Mouse (Mus musculus) neural tube, embryonic 12.5 days (tissue): ENCODE measurements around the gene Olfr12. TPM values are rescaled to one million over a fixed set of nuclear protein-coding genes. Genes with fewer than 3 reads are reported as not detected.

Experiments
- ATAC-seq: fragments of 200-750 bp; cut with Nextera tagmentation; 2 replicates; pipeline ENCODE4 v1.8.0; 2017; ENCODE audit warnings: low read depth, mild to moderate bottlenecking, moderate TSS enrichment, moderate library complexity; ENCODE audit not compliant: low FRiP score
- H3K27ac ChIP-seq: fragments of 300-500 bp; sonication (generic); 2 replicates; pipeline ENCODE4 v1.5.1; 2016
- H3K27me3 ChIP-seq: fragments of 300-500 bp; sonication (generic); replicated peaks from 2 replicates; pipeline ENCODE4 v1.6.1; 2016; ENCODE audit warnings: mild to moderate bottlenecking
- H3K36me3 ChIP-seq: fragments of 300-500 bp; sonication (generic); 2 replicates; pipeline ENCODE4 v1.6.1; 2016; ENCODE audit warnings: mild to moderate bottlenecking
- H3K4me1 ChIP-seq: fragments of 300-500 bp; sonication (generic); 2 replicates; pipeline ENCODE4 v1.6.1; 2016
- H3K4me2 ChIP-seq: fragments of 300-500 bp; sonication (generic); replicated peaks from 2 replicates; pipeline ENCODE4 v1.6.1; 2016; ENCODE audit warnings: mild to moderate bottlenecking
- H3K4me3 ChIP-seq: fragments of 300-500 bp; sonication (generic); 2 replicates; pipeline ENCODE4 v1.5.1; 2016
- H3K9ac ChIP-seq: fragments of 300-500 bp; sonication (generic); 2 replicates; pipeline ENCODE4 v1.6.1; 2016; ENCODE audit warnings: mild to moderate bottlenecking
- H3K9me3 ChIP-seq: fragments of 300-500 bp; sonication (generic); 2 replicates; pipeline ENCODE4 v1.6.1; 2016; ENCODE audit warnings: mild to moderate bottlenecking
- WGBS: fragments of 180-500 bp; shearing (Covaris S2); methylation state at CpG from one replicate; pipeline ENCODE4 v1.1.7; 2016; 5-methylcytosine and 5-hydroxymethylcytosine counted together
- polyA plus RNA-seq: library from polyadenylated mRNA; unstranded; fragments of >200 nt; fragmentation: Nextera tagmentation; extraction: Ambion mirVana; gene quantifications from 2 replicates; pipeline ENCODE4 v1.2.1, GENCODE M21; 2016

Olfr12 gene
- not detected in 2 replicates for polyA plus RNA-seq

- ATAC-seq: no peak
- Histone ChIP-seq H3K4me3 (no peak within 1 kb of the TSS), H3K27ac (no peak within 1 kb of the TSS), H3K4me1 (no peaks in the 10 kb centered on the region), H3K4me2 (no peak within 1 kb of the TSS), H3K36me3 (no peaks in the 10 kb centered on the region), H3K9ac (no peak within 1 kb of the TSS), H3K27me3 (0 out of 2 replicates have a peak, but pooled peaks cover 2% of the 10 kb centered on the region), H3K9me3 (no peaks in the 10 kb centered on the region)
- WGBS: 54% methylated on average over 2 of the region's 2 CpGs
Observed at GRCm38 (mm10) chr1:92617488-92617887, at the start of gene Olfr12. Gene Olfr12 (plus strand): TSS chr1:92617788.

DNA sequence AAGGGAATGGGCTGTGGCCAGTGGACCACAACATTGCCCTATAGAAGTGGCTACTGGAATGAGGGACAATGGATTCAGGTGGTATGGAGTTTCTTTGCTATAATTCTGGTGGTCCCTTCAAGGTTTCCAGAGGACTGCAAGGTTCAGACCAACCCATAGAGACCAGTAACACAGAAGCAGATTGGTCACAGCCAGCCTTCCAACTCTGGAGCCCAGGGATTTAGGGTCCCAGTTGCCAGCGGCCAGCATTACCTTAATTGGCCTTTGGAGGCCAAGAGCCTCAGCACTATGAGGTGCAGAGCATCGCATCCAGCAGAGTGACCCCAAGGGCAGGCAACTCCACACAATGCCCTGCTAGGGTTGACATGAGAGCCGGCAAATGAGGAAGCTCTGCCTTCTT is 46.6 kb upstream of the Olfr12 start, which contains the start of gene Olfr1413:
TSS of gene Olfr1413 (plus strand) at position 301 of the 400 bp plus-strand sequence.
- Histone ChIP-seq H3K4me3 (no peak within 1 kb of the TSS), H3K27me3 (no peaks in the 10 kb centered on the region), H3K36me3 (no peaks in the 10 kb centered on the region), H3K9me3 (no peaks in the 10 kb centered on the region), H3K9ac (no peak within 1 kb of the TSS), H3K4me2 (no peak within 1 kb of the TSS), H3K4me1 (no peaks in the 10 kb centered on the region), H3K27ac (no peak within 1 kb of the TSS)
- WGBS: 77% methylated on average over 3 of the region's 3 CpGs
- ATAC-seq: no peak

- H3K27me3 ChIP-seq: no peaks in the 10 kb centered on the region
- no peaks in the 10 kb centered on the region for H3K4me1 ChIP-seq
- no peaks in the 10 kb centered on the region for H3K9me3 ChIP-seq
- 81% methylated on average over 2 of the region's 2 CpGs for WGBS
- H3K4me3 ChIP-seq: no peak within 1 kb of the TSS
- H3K9ac ChIP-seq: no peak within 1 kb of the TSS
- ATAC-seq: no peak
- no peaks in the 10 kb centered on the region for H3K36me3 ChIP-seq
- H3K27ac ChIP-seq: no peak within 1 kb of the TSS
- no peak within 1 kb of the TSS for H3K4me2 ChIP-seq
Observed at GRCm38 (mm10) chr1:92585479-92585878, 32.1 kb upstream of the Olfr12 start, which contains the start of gene Olfr1412. Gene Olfr1412 (plus strand): TSS chr1:92585779.

- Histone ChIP-seq H3K27me3 (no peaks in the 10 kb centered on the region), H3K4me2 (no peak within 1 kb of the TSS), H3K9ac (no peak within 1 kb of the TSS), H3K9me3 (no peaks in the 10 kb centered on the region), H3K4me1 (no peaks in the 10 kb centered on the region), H3K36me3 (no peaks in the 10 kb centered on the region), H3K4me3 (no peak within 1 kb of the TSS), H3K27ac (no peak within 1 kb of the TSS)
- ATAC-seq: no peak
Observed at GRCm38 (mm10) chr1:92594111-92594510, 23.5 kb upstream of the Olfr12 start, which contains the start of gene Olfr1411. Gene Olfr1411 (plus strand): TSS chr1:92594411.

DNA sequence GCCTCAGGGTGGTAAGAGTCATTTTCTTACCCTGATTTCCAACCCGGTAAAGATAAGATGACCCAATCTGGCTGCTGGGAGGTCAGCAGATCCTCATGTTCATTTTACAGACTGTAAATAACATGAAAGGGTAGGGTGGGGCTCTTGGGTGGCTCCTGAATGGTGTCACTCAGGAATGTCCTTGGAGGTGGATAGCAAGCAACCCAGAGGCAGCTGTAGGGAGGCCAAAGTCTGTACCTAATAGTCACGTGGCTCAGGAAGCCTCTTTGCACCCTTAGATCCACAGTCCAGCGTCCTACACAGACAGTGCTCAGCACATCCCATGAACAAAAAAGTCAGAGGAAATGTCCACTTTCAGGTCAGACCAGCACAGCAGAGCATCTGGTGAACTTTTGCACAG is 21.6 kb upstream of the Olfr12 start:
- Histone ChIP-seq H3K27me3 (no peaks in the 10 kb centered on the region), H3K36me3 (no peaks in the 10 kb centered on the region), H3K4me2 (no peak overlapping the region), H3K27ac (no peak overlapping the region), H3K4me1 (no peaks in the 10 kb centered on the region), H3K9me3 (no peaks in the 10 kb centered on the region), H3K4me3 (no peak overlapping the region), H3K9ac (no peak overlapping the region)
- ATAC-seq: no peak
- 92% methylated on average over 3 of the region's 3 CpGs for WGBS

DNA sequence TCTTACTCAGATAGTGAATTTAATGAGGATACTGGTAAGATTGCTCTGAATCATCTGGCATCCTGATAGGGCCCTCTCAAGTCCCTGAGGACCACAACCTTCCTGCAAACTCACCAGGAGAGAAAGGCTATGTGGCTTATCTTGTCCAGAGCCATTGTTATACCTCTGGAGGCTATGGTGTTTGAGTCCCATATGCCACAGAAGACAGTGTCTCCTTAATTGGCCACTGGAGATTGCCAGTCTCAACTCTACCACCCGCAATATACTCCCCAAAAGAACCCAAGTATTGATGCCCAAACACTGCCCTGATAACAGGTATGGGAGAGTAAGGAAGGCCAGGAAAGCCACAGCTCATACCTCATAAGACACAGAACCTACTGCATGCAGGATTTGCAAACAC is 12.1 kb upstream of the Olfr12 start, which contains the start of gene Olfr1410:
TSS of gene Olfr1410 (plus strand) at position 301 of the 400 bp plus-strand sequence.
- H3K4me1 ChIP-seq: no peaks in the 10 kb centered on the region
- H3K36me3 ChIP-seq: no peaks in the 10 kb centered on the region
- H3K27ac ChIP-seq: no peak within 1 kb of the TSS
- no peak for ATAC-seq
- H3K4me3 ChIP-seq: no peak within 1 kb of the TSS
- WGBS: 87% methylated on average over 1 of the region's 1 CpGs
- H3K9me3 ChIP-seq: no peaks in the 10 kb centered on the region
- H3K9ac ChIP-seq: no peak within 1 kb of the TSS
- no peaks in the 10 kb centered on the region for H3K27me3 ChIP-seq
- H3K4me2 ChIP-seq: no peak within 1 kb of the TSS

DNA sequence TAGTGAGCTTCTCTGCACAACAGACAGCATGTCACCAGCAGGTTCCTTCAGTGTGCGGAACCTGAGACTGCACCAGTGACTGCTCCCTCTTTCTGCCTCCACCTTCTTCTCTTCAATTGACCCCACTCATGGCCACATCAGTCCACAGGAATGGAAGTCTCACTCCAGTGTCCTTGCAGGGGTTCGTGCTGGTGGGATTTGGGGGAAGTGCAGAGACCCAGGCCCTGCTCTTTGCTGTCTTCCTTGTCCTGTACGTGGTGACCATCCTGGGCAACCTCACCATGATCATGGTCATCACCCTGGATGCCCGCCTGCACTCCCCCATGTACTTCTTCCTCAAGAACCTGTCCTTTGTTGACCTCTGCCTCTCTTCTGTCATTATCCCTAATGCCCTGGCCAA is 9.9 kb upstream of the Olfr12 start:
- ATAC-seq: no peak
- H3K9me3 ChIP-seq: no peaks in the 10 kb centered on the region
- H3K27ac ChIP-seq: no peak overlapping the region
- H3K27me3 ChIP-seq: no peaks in the 10 kb centered on the region
- no peak overlapping the region for H3K9ac ChIP-seq
- no peak overlapping the region for H3K4me2 ChIP-seq
- no peaks in the 10 kb centered on the region for H3K36me3 ChIP-seq
- 85% methylated on average over 4 of the region's 4 CpGs for WGBS
- H3K4me3 ChIP-seq: no peak overlapping the region
- H3K4me1 ChIP-seq: no peaks in the 10 kb centered on the region

DNA sequence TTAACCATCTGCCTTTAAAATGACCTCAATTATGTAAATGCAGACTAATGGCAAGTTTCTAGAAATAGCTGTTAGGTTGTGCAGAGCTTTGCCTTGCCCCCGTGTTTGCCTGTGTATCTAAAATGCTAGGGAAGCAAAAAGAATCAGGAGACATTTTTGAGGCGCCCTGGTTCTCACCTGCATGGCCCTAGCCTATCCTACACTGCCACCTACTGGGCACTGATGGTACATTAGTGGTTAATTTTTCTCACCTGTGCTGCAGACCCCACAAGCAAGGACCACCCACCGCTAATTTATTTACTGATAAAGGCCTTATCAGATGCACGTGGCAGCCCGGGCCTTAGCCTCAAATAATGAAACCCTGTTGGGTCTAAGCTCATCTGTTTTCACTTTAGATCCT is 6.6 kb upstream of the Olfr12 start:
- 8% methylated on average over 5 of the region's 5 CpGs for WGBS
- H3K27ac ChIP-seq: no peak overlapping the region

DNA sequence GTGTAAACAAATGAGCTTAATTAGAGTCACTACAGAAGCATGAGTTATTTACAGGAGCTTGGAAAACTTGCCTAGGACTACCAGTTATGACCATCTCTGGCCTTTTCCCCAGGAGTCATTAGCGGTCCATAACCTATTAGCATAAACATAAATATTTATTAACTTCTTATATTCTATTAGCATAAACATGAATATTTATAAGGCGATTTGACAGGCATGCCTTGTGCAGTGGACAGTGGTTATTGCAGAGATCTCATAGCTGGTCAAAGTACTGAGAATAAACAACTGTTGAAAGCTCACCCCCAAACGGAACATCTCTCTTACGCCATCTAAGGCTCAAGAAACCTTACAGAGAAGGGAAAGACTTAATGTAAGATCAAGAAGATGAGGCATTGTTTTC is 4.4 kb upstream of the Olfr12 start:
- WGBS: 41% methylated on average over 4 of the region's 4 CpGs

More for the DNA sequence above, 6.6 kb upstream of the Olfr12 start:
- H3K4me1 ChIP-seq: no peaks in the 10 kb centered on the region
- H3K27me3 ChIP-seq: no peaks in the 10 kb centered on the region
- ATAC-seq: no peak
- H3K4me3 ChIP-seq: no peak overlapping the region
- H3K9ac ChIP-seq: no peak overlapping the region
- H3K36me3 ChIP-seq: no peaks in the 10 kb centered on the region
- no peak overlapping the region for H3K4me2 ChIP-seq
- H3K9me3 ChIP-seq: no peaks in the 10 kb centered on the region

GRCm38 (mm10) chr1:92614516-92614915 is 3.1 kb upstream of the Olfr12 start:
- WGBS: 12% methylated on average over 1 of the region's 1 CpGs
- ATAC-seq: no peak
- H3K9ac ChIP-seq: no peak overlapping the region

More for the DNA sequence above, 4.4 kb upstream of the Olfr12 start:
- Histone ChIP-seq H3K4me2 (no peak overlapping the region), H3K9ac (no peak overlapping the region), H3K9me3 (no peaks in the 10 kb centered on the region), H3K4me1 (no peaks in the 10 kb centered on the region), H3K27ac (no peak overlapping the region), H3K4me3 (no peak overlapping the region), H3K36me3 (no peaks in the 10 kb centered on the region), H3K27me3 (no peaks in the 10 kb centered on the region)
- ATAC-seq: no peak

GRCm38 (mm10) chr1:92616046-92616445 is 1.5 kb upstream of the Olfr12 start:
- ATAC-seq: no peak
- H3K27me3 ChIP-seq: 0 out of 2 replicates have a peak, but pooled peaks cover 2% of the 10 kb centered on the region
- no peak overlapping the region for H3K4me3 ChIP-seq
- no peak overlapping the region for H3K4me2 ChIP-seq
- no peaks in the 10 kb centered on the region for H3K4me1 ChIP-seq
- 91% methylated on average over 1 of the region's 1 CpGs for WGBS
- no peak overlapping the region for H3K9ac ChIP-seq
- no peaks in the 10 kb centered on the region for H3K36me3 ChIP-seq
- no peak overlapping the region for H3K27ac ChIP-seq
- no peaks in the 10 kb centered on the region for H3K9me3 ChIP-seq

More at GRCm38 (mm10) chr1:92614516-92614915, 3.1 kb upstream of the Olfr12 start:
- Histone ChIP-seq H3K9me3 (no peaks in the 10 kb centered on the region), H3K4me2 (no peak overlapping the region), H3K36me3 (no peaks in the 10 kb centered on the region), H3K4me3 (no peak overlapping the region), H3K4me1 (no peaks in the 10 kb centered on the region), H3K27me3 (0 out of 2 replicates have a peak, but pooled peaks cover 2% of the 10 kb centered on the region), H3K27ac (no peak overlapping the region)

DNA sequence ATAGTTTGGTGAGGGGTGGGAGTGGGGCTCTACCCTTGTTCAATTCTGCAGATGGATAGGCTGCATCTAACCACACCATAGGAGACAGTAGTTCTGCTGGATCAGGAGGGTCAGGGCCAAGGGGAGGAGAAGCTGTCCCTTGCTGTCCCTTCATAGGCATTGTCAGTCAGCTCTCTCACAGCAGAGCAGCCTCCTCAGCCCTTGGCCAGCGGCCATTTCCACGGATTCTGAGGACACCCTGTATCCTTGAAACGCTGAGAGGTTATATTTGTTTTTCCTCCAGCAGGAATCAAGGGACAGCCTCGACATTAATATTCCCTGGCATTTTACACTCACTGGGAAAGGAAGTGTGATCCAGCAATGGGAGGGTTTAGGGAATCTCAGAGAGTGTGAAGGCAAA is 772 bp downstream of the Olfr12 start:
- Histone ChIP-seq H3K9me3 (no peaks in the 10 kb centered on the region), H3K4me2 (no peak overlapping the region), H3K27ac (no peak overlapping the region), H3K27me3 (0 out of 2 replicates have a peak, but pooled peaks cover 2% of the 10 kb centered on the region), H3K9ac (no peak overlapping the region), H3K4me1 (no peaks in the 10 kb centered on the region), H3K36me3 (no peaks in the 10 kb centered on the region), H3K4me3 (no peak overlapping the region)
- 72% methylated on average over 4 of the region's 4 CpGs for WGBS
- ATAC-seq: no peak

GRCm38 (mm10) chr1:92628227-92628626 is 10.6 kb downstream of the Olfr12 start:
- WGBS: 87% methylated on average over 4 of the region's 4 CpGs
- H3K4me3 ChIP-seq: no peak overlapping the region
- H3K27me3 ChIP-seq: no peaks in the 10 kb centered on the region
- no peaks in the 10 kb centered on the region for H3K9me3 ChIP-seq
- no peak for ATAC-seq
- no peak overlapping the region for H3K9ac ChIP-seq
- no peaks in the 10 kb centered on the region for H3K36me3 ChIP-seq
- no peak overlapping the region for H3K27ac ChIP-seq
- H3K4me1 ChIP-seq: no peaks in the 10 kb centered on the region
- H3K4me2 ChIP-seq: no peak overlapping the region
